Mouse (Mus musculus) duodenum, adult 2 months (tissue): ENCODE measurements around the gene Ceacam3. TPM values are rescaled to one million over a fixed set of nuclear protein-coding genes. Genes with fewer than 3 reads are reported as not detected.

Experiments
- polyA plus RNA-seq: library from polyadenylated mRNA; depleted of rRNA; stranded (reverse); fragments of >200 nt; gene quantifications from 2 replicates; pipeline ENCODE4 v1.2.3, GENCODE M21; 2012; ENCODE audit warnings: low replicate concordance; rRNA removed

Gene Ceacam3
- not detected in 2 replicates for polyA plus RNA-seq

DNA sequence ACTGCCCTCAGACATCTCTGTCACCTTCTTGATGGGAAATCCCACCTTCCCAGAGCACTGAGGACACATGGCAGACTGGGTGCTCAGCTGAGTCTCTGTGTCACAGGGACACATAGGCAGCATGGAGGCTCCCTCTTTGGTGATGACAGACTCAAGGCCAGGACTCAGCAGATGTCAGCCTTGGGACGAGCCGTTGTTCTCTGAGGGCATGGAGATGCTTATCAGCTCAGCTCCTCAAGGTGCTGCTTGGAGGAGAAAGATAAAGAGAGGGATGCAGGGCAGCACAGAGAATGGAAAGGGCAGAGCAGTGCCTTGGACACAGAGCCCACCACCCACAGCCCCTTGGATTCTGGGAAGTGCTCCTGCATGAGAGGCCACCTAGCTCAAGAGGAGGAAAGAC is at the start of gene Ceacam3:
TSS of gene Ceacam3 (plus strand) at position 352 of the 400 bp plus-strand sequence.

DNA sequence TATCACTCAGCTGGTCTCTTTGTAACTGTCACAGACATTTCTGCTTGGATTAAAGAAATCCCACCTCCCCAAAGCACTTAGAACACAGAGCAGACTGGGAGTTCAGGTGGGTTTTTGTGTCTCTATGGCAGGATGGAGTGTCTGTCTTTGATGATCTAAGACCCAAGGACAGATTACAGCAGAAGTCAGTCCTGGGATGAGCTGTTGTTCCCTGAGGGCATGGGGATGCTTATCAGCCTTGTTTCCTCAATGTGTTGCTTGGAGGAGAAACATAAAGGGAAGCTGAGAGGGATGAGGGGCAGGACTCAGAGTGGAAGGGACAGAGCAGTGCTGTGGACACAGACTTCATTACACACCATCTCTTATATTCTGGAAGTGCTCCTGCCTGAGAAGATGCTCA is 53.1 kb downstream of the Ceacam3 start, which contains the start of gene Psg29:
TSS of gene Psg29 (plus strand) at position 301 of the 400 bp plus-strand sequence.

Other genes starting within 250 kb of the Ceacam3 start
- gene Ptgir, start 243.8 kb upstream of the Ceacam3 start, polyA plus RNA-seq: 1.3 and 1.9 TPM in 2 replicates
- gene Calm3, start 226.2 kb upstream of the Ceacam3 start, polyA plus RNA-seq: 334 and 532 TPM in 2 replicates
- gene Pnmal2, start 205.6 kb upstream of the Ceacam3 start, polyA plus RNA-seq: 1.5 and 2.1 TPM in 2 replicates
- 0.06 TPM in 2 replicates for gene Pnmal1, start 190.6 kb upstream of the Ceacam3 start, polyA plus RNA-seq
- 0.06 TPM in 1 of 2 replicates, not detected in the other for gene Gm42372, start 167.2 kb upstream of the Ceacam3 start, polyA plus RNA-seq
- 0.47 and 0.77 TPM in 2 replicates for gene Ccdc8, start 157.6 kb upstream of the Ceacam3 start, polyA plus RNA-seq
- gene Ppp5c, start 122.4 kb upstream of the Ceacam3 start, polyA plus RNA-seq: 206 and 275 TPM in 2 replicates
- gene Hif3a, start 87.9 kb upstream of the Ceacam3 start, polyA plus RNA-seq: 0.23 and 1.1 TPM in 2 replicates
- not detected in 2 replicates for gene Psg16, start 76.2 kb upstream of the Ceacam3 start, polyA plus RNA-seq
- gene Psg29, start 53.2 kb downstream of the Ceacam3 start, polyA plus RNA-seq: not detected in 2 replicates